Mouse (Mus musculus): ENCODE results near the gene Rps6ka3. TPM values are rescaled to one million over a fixed set of nuclear protein-coding genes. Genes with fewer than 3 reads are reported as not detected.
A peak's percentile ranks its signal among the peaks of the same experiment; 100 is the strongest.

Rps6ka3 gene
- total and polyA plus RNA-seq, 3 experiments: 5.0 to 52.7 (median 15.5) TPM

DNA sequence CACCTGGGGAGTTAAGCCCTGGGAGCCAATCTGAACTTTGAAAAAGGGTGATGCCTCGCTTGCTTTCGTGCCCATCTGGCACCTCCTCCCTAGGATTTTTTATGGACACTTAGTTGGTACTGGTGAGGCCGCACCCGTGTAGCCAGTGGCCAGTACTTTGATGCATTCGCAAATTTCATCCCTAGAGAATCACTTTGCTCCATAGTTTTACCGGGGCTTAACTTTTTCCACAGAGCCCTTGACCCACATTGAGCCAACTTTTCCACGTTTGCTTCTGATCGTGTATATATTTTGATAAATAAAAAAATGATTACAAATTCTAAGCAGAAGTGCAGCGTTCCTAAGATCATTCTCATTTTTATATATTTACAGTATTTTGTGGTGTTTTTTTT, 162.6 kb downstream of the Rps6ka3 start:
- Histone ChIP-seq H3K4me3 (ENCODE audit: low read depth, low read length) (peak overlapping the region; percentile 86), H3K9me3 (replicated peaks) (no peaks in the 10 kb centered on the region), H3K27me3 (ENCODE audit: insufficient read depth, low read length) (no peaks in the 10 kb centered on the region), H3K4me1 (ENCODE audit: insufficient read depth, low read depth, low read length) (peaks cover 9% of the 10 kb centered on the region; the same call in 1 of the 2 replicates), H3K36me3 (replicated peaks) (peaks cover 27% of the 10 kb centered on the region)
- ATAC-seq (ENCODE audit: extremely low read depth, insufficient number of reproducible peaks, low FRiP score, poor library complexity, severe bottlenecking) (no peak), DNase-seq (ENCODE audit: low spot score) (no peak)
- TF ChIP-seq TAL1 (conservative IDR thresholded peaks at IDR 0.05; ENCODE audit: low read depth, low read length): no peak
- TF ChIP-seq POLR2AphosphoS5 (IDR thresholded peaks at IDR 0.05; ENCODE audit: insufficient replicate concordance, low read depth, low read length): no peak
- no peak for TF ChIP-seq CTCF (IDR thresholded peaks at IDR 0.05; ENCODE audit: low read depth, low read length)
- TF ChIP-seq GATA2 (IDR thresholded peaks at IDR 0.05; ENCODE audit: borderline replicate concordance, low read depth, low read length): no peak
- no peak for TF ChIP-seq GATA1 (IDR thresholded peaks at IDR 0.05; ENCODE audit: borderline replicate concordance, low read length)

DNA sequence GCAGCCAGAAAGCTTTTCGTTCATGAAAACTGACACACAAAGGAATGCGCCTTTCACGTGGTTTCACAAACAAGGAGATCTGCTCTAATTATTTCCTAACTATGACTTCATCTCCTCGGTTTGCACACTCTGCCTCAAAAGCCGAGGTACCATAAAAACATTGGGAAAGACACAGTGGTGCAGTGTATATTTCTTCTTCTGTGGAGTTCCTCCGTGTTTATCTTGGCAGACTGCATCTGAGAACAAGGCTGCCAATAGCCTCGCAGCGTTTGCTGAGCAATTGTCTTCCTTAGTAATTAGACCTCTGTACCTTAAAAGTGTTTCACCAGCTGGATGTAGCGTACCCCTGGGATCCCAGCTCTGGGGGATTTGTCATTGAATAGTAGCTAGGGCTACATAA, 177.0 kb downstream of the Rps6ka3 start:
- Histone ChIP-seq H3K9me3 (replicated peaks) (no peaks in the 10 kb centered on the region), H3K36me3 (replicated peaks) (peaks cover 57% of the 10 kb centered on the region), H3K27me3 (ENCODE audit: insufficient read depth, low read length) (no peaks in the 10 kb centered on the region), H3K4me3 (ENCODE audit: low read depth, low read length) (no peak overlapping the region), H3K4me1 (ENCODE audit: insufficient read depth, low read depth, low read length) (no peaks in the 10 kb centered on the region)
- DNase-seq (ENCODE audit: low spot score) (no peak), ATAC-seq (ENCODE audit: extremely low read depth, insufficient number of reproducible peaks, low FRiP score, poor library complexity, severe bottlenecking) (no peak)
- no peak for TF ChIP-seq POLR2AphosphoS5 (IDR thresholded peaks at IDR 0.05; ENCODE audit: insufficient replicate concordance, low read depth, low read length)

DNA sequence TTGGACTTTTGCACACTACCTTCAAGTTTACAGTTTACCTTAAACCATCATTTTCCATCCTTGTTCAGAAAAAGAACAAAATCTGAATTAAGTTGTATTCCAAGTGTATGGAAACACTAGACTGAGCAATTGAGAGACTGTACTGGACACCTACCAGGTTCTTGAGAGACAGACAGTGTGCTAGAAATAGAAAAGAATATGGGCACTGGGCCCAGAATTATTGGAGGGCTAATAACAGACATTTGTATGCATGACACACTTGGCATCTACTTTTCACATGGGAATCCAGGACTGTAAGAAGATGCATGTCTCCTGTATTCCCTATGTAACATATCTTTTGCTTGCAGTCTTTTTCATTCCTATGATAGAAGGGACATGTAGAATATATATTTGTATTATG, 178.8 kb downstream of the Rps6ka3 start:
- no peaks in the 10 kb centered on the region for H3K4me1 ChIP-seq (ENCODE audit: insufficient read depth, low read depth, low read length)
- H3K36me3 ChIP-seq (replicated peaks): peaks cover 44% of the 10 kb centered on the region
- no peaks in the 10 kb centered on the region for H3K9me3 ChIP-seq (replicated peaks)
- no peak overlapping the region for H3K4me3 ChIP-seq (ENCODE audit: low read depth, low read length)
- no peak for ATAC-seq (ENCODE audit: extremely low read depth, insufficient number of reproducible peaks, low FRiP score, poor library complexity, severe bottlenecking)
- TF ChIP-seq CTCF (IDR thresholded peaks at IDR 0.05; ENCODE audit: low read depth, low read length) (no peak), GATA2 (IDR thresholded peaks at IDR 0.05; ENCODE audit: borderline replicate concordance, low read depth, low read length) (no peak), POLR2AphosphoS5 (IDR thresholded peaks at IDR 0.05; ENCODE audit: insufficient replicate concordance, low read depth, low read length) (no peak), GATA1 (IDR thresholded peaks at IDR 0.05; ENCODE audit: borderline replicate concordance, low read length) (no peak), TAL1 (conservative IDR thresholded peaks at IDR 0.05; ENCODE audit: low read depth, low read length) (no peak)
- no peaks in the 10 kb centered on the region for H3K27me3 ChIP-seq (ENCODE audit: insufficient read depth, low read length)
- no peak for DNase-seq (ENCODE audit: low spot score)

DNA sequence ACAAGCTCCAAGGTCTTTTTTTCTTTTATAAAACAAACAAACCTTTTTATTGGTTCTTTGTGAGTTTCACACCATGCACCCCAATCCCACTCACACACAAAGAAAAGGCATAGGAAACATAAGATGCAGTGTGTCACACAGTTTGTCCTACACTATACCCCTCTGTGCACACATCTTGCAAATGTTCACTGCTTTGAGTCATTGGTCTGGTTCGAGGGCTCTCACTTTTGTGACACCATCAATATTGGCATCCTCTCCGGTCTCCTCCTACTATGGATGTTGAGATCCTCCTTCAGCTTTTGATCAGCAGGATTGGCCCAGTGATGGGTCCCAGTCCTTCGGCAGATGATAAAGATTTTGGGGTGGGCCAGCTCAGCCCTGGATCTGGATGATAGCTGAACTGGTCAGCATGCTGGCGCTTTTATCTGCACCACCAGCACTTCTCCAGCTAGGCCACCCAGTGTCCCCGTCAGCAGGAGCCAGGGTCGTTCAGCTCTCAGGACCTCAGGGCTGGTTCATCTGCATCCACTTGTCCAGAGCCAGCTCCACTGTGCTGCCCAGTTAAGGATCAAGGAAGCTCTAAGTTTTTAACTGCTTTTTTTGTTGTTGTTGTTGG, 180.3 kb downstream of the Rps6ka3 start:
- Histone ChIP-seq H3K36me3 (replicated peaks) (peaks cover 32% of the 10 kb centered on the region), H3K4me1 (ENCODE audit: insufficient read depth, low read depth, low read length) (no peaks in the 10 kb centered on the region), H3K9me3 (replicated peaks) (no peaks in the 10 kb centered on the region), H3K27me3 (ENCODE audit: insufficient read depth, low read length) (no peaks in the 10 kb centered on the region), H3K4me3 (ENCODE audit: low read depth, low read length) (no peak overlapping the region)
- ATAC-seq (ENCODE audit: extremely low read depth, insufficient number of reproducible peaks, low FRiP score, poor library complexity, severe bottlenecking): no peak
- TF ChIP-seq CTCF (IDR thresholded peaks at IDR 0.05; ENCODE audit: low read depth, low read length) (no peak), GATA1 (IDR thresholded peaks at IDR 0.05; ENCODE audit: borderline replicate concordance, low read length) (no peak), GATA2 (IDR thresholded peaks at IDR 0.05; ENCODE audit: borderline replicate concordance, low read depth, low read length) (no peak), TAL1 (conservative IDR thresholded peaks at IDR 0.05; ENCODE audit: low read depth, low read length) (no peak), POLR2AphosphoS5 (IDR thresholded peaks at IDR 0.05; ENCODE audit: insufficient replicate concordance, low read depth, low read length) (no peak)
- no peak for DNase-seq (ENCODE audit: low spot score)

DNA sequence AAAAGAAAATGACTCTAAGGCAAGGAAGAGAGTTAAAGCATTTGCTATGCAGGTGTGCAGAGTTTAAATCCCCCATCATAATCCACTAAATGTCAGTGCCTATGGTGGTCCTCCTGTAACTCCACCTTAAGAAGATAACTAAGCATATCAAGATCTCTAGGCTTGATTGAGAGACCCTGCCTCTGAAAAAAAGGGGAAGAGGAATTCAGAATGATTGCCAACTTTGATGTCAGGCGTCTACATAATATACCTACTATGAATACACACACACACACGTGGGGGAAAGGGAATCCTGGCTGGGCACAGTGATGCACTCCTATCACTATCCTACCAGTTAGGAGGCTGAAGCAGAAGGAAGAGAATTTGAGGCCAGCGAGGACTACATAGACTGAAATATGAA, 181.1 kb downstream of the Rps6ka3 start:
- DNase-seq (ENCODE audit: low spot score) (no peak), ATAC-seq (ENCODE audit: extremely low read depth, insufficient number of reproducible peaks, low FRiP score, poor library complexity, severe bottlenecking) (no peak)
- Histone ChIP-seq H3K4me1 (ENCODE audit: insufficient read depth, low read depth, low read length) (no peaks in the 10 kb centered on the region), H3K9me3 (replicated peaks) (no peaks in the 10 kb centered on the region), H3K27me3 (ENCODE audit: insufficient read depth, low read length) (no peaks in the 10 kb centered on the region), H3K4me3 (ENCODE audit: low read depth, low read length) (no peak overlapping the region), H3K36me3 (replicated peaks) (peaks cover 24% of the 10 kb centered on the region)
- TF ChIP-seq CTCF (IDR thresholded peaks at IDR 0.05; ENCODE audit: low read depth, low read length) (no peak), GATA1 (IDR thresholded peaks at IDR 0.05; ENCODE audit: borderline replicate concordance, low read length) (no peak), TAL1 (conservative IDR thresholded peaks at IDR 0.05; ENCODE audit: low read depth, low read length) (no peak), GATA2 (IDR thresholded peaks at IDR 0.05; ENCODE audit: borderline replicate concordance, low read depth, low read length) (no peak), POLR2AphosphoS5 (IDR thresholded peaks at IDR 0.05; ENCODE audit: insufficient replicate concordance, low read depth, low read length) (no peak)

DNA sequence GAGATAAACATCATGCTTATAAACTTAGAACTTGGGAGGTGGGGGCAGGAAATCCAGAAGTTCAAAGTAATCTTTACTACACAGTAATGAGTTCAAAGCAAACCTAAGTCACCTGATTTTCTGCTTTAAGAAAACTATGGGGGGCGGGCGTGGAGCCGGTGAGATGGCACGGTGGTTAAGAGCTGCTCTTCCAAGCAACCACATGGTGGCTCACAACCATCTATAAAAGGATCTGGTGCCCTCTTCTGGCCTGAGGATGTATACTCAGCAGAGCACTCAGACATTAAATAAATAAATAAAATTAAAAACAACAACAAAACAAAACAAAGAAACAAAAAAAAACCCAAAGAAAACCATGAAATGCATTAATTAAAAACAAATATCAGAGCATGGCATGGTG, 199.1 kb downstream of the Rps6ka3 start:
- H3K36me3 ChIP-seq (replicated peaks): no peaks in the 10 kb centered on the region
- ATAC-seq (ENCODE audit: extremely low read depth, insufficient number of reproducible peaks, low FRiP score, poor library complexity, severe bottlenecking) (peak; percentile 49), DNase-seq (ENCODE audit: low spot score) (no peak)
- H3K4me1 ChIP-seq (ENCODE audit: insufficient read depth, low read depth, low read length): no peaks in the 10 kb centered on the region
- H3K9me3 ChIP-seq (replicated peaks): no peaks in the 10 kb centered on the region; the same call in 1 of the 2 replicates
- no peak overlapping the region for H3K4me3 ChIP-seq (ENCODE audit: low read depth, low read length)
- TF ChIP-seq TAL1 (conservative IDR thresholded peaks at IDR 0.05; ENCODE audit: low read depth, low read length) (no peak), GATA2 (IDR thresholded peaks at IDR 0.05; ENCODE audit: borderline replicate concordance, low read depth, low read length) (no peak), POLR2AphosphoS5 (IDR thresholded peaks at IDR 0.05; ENCODE audit: insufficient replicate concordance, low read depth, low read length) (no peak), GATA1 (IDR thresholded peaks at IDR 0.05; ENCODE audit: borderline replicate concordance, low read length) (no peak), CTCF (IDR thresholded peaks at IDR 0.05; ENCODE audit: low read depth, low read length) (no peak)
- H3K27me3 ChIP-seq (ENCODE audit: insufficient read depth, low read length): no peaks in the 10 kb centered on the region
